ENCODE assay signal across 15 mouse cellular contexts in the genomic region with DNA sequence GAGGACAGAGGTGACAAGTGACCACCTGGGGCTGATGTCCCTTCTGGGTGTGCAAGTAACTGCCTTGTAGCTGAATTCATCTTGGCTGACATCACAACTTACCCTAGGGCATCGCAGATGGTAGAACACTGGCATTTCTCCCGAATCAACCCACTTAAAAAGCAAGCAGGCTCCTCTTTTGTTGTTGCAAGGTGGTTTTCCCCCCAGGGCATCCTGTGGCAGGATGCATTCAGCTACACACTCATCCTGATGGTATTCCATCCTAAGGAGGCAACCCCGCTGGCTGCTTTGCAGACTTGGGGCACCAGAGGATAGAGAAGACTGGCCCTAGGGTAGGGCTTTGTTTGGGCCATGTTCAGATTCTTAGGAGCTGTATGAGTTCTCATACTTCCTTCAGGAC.
"Had no signal": no experiment of that assay in that cellular context is flagged by ENCODE, and none has a peak within 500 bp of the region (broad histone marks: within the 10 kb centered on the region; RNA-seq: fewer than 3 reads in every experiment).

No protein-coding gene starts in this region.

- H3K27ac ChIP-seq: midbrain, embryonic 13.5 days; midbrain, embryonic 15.5 days; neural tube, embryonic 12.5 days had no signal

- H3K4me3 ChIP-seq: megakaryocyte, embryonic 14.5 days; midbrain, embryonic 13.5 days; midbrain, embryonic 15.5 days; neural tube, embryonic 12.5 days had no signal

- DNase-seq: lung, adult 18-20 months; lung, embryonic 14.5 days; lung, postnatal 10 days; lung, postnatal 4 days; right cerebral cortex, postnatal 14 days; right cerebral cortex, postnatal 4 days; spleen, adult 18-20 months; thymus, adult 18-20 months; thymus, postnatal 14 days; thymus, postnatal 36 days had no signal

- H3K9me3 ChIP-seq: midbrain, embryonic 13.5 days; midbrain, embryonic 15.5 days; neural tube, embryonic 12.5 days had no signal

- H3K4me2 ChIP-seq: lung, embryonic 14.5 days; midbrain, embryonic 11.5 days; midbrain, embryonic 13.5 days; midbrain, embryonic 15.5 days; neural tube, embryonic 12.5 days had no signal

- ATAC-seq: midbrain, embryonic 13.5 days; midbrain, embryonic 15.5 days had no signal

- H3K27me3 ChIP-seq: megakaryocyte, embryonic 14.5 days; midbrain, embryonic 13.5 days; midbrain, embryonic 15.5 days; neural tube, embryonic 12.5 days had no signal

- H3K9ac ChIP-seq: lung, embryonic 14.5 days; midbrain, embryonic 13.5 days; midbrain, embryonic 15.5 days; neural tube, embryonic 12.5 days had no signal

- H3K36me3 ChIP-seq: midbrain, embryonic 13.5 days; midbrain, embryonic 15.5 days; neural tube, embryonic 12.5 days had no signal

- H3K4me1 ChIP-seq: megakaryocyte, embryonic 14.5 days; midbrain, embryonic 13.5 days; midbrain, embryonic 15.5 days; neural tube, embryonic 12.5 days had no signal
